Mouse (Mus musculus) lung, adult 2 months (tissue): ENCODE measurements around the gene Nemf.

Experiments
- CTCF ChIP-seq: fragments of 200-500 bp; IDR thresholded peaks from 2 replicates; pipeline ENCODE4 v1.5.1; 2011; ENCODE audit warnings: mild to moderate bottlenecking, low read length, control low read depth; ENCODE audit not compliant: insufficient read depth
- POLR2A ChIP-seq: fragments of 200-500 bp; IDR thresholded peaks from 2 replicates; pipeline ENCODE4 v1.6.1; 2011; ENCODE audit warnings: low read depth, mild to moderate bottlenecking, control low read depth, low read length, borderline replicate concordance; ENCODE audit errors: extremely low read depth

DNA sequence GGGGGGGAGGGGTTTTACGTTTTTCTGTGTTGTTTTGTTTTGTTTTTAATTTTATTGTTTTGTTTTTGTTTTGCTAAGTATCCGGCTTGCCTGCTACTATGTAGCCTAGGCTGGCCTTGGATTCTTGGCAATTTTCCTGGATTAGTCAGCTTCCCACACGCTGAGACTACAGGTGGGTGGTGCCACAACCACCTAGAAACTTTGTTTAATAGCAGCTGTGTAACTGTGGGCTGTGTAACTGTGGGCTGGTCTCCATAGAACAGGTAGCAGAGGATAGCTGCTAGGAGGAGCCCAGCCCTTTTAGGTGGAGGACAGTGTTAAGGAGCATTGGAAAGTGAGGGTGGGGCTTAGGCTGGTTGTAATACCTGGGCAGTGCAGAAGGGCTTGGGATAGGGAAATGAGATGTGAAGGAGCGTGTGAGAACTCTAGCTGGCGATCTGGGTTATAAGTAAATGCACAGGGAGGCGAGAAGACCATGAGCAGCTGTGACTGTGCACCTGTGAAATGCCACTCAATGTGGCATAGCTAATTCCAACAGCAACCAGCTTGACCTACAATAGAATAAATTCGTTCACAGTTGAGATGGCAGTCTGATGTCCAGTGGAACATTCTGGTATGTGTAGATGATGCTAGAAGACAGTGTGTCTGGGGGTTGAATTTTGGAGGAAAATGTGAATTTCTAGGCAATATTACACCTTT is 33.2 kb upstream of the Nemf start:
- no peak for TF ChIP-seq CTCF
- TF ChIP-seq POLR2A = no peak
